Mouse (Mus musculus): ENCODE measurements around the gene Hmgxb4.

DNA sequence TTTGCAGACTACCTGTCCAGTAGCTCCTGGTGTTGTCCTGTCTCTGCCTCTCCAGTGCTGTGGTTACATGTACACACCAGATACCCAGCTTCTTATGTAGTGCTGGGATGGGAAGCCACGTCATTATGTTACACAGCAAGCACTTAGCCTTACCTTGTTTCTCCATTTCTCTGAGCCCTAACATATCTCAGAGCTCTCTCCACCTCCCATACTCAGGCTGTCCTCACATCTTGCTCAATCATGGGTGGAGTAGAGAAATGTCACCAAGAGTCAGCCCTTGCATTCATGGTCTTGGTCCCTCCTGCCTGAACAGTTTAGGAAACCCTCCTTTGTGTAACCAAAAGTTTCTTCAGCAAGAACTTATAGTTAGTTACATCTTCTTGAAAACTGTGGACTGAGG, 46.6 kb downstream of the Hmgxb4 start:
- TF ChIP-seq E2F4 (IDR thresholded peaks at IDR 0.05; ENCODE audit: insufficient replicate concordance, low read depth, low read length) (no peak), ZMIZ1 (IDR thresholded peaks at IDR 0.05; ENCODE audit: low read depth, low read length) (no peak), NRF1 (IDR thresholded peaks at IDR 0.05; ENCODE audit: low read depth, low read length) (no peak), USF2 (conservative IDR thresholded peaks at IDR 0.05; ENCODE audit: low read depth, low read length) (no peak), CTCF (conservative IDR thresholded peaks at IDR 0.05 in 1 of 2, IDR thresholded peaks at IDR 0.05 in 1 of 2; ENCODE audit: low read depth in 2 of 2, low read length in 2 of 2) (no peak), SMC3 (IDR thresholded peaks at IDR 0.05; ENCODE audit: low read depth, low read length) (no peak), TBP (conservative IDR thresholded peaks at IDR 0.05; ENCODE audit: low read depth, low read length) (no peak)

Data from CH12.LX (cell line).